Mouse (Mus musculus): ENCODE measurements around the gene Clec2g. TPM values are rescaled to one million over a fixed set of nuclear protein-coding genes. Genes with fewer than 3 reads are reported as not detected.

Clec2g gene
- polyA plus RNA-seq, 1 experiment = 0.03 TPM

GRCm38 (mm10) chr6:129013762-129014276 lies 79.6 kb downstream of the Clec2g start:
- DNase-seq (ENCODE audit: low spot score) = no peak

- DNase-seq (ENCODE audit: low spot score) = no peak
Measured at GRCm38 (mm10) chr6:129014399-129014798, 80.2 kb downstream of the Clec2g start.

- no peak for DNase-seq (ENCODE audit: low spot score)
Measured at GRCm38 (mm10) chr6:129027451-129028248, 93.5 kb downstream of the Clec2g start.

- no peak for DNase-seq (ENCODE audit: low spot score)
Measured at GRCm38 (mm10) chr6:129030175-129030824, 96.1 kb downstream of the Clec2g start.

GRCm38 (mm10) chr6:129030964-129031363 lies 96.8 kb downstream of the Clec2g start:
- no peak for DNase-seq (ENCODE audit: low spot score)

GRCm38 (mm10) chr6:129033397-129033796 lies 99.2 kb downstream of the Clec2g start:
- no peak for DNase-seq (ENCODE audit: low spot score)

Other genes starting within 250 kb of the Clec2g start
- not detected in 2 replicates for gene Klrb1, start 211.3 kb upstream of the Clec2g start, polyA plus RNA-seq (2012; rRNA removed)
- 1.1 TPM in 2 replicates for gene Klrb1c, start 145.2 kb upstream of the Clec2g start, polyA plus RNA-seq (2012; rRNA removed)
- 0.23 and 0.43 TPM in 2 replicates for gene Gm44511, start 108.1 kb upstream of the Clec2g start, polyA plus RNA-seq (2012; rRNA removed)
- 0.92 and 0.93 TPM in 2 replicates for gene Klrb1b, start 108.0 kb upstream of the Clec2g start, polyA plus RNA-seq (2012; rRNA removed)
- 0.86 and 1.0 TPM in 2 replicates for gene Clec2i, start 46.8 kb upstream of the Clec2g start, polyA plus RNA-seq (2012; rRNA removed)
- gene BC035044, start 43.3 kb upstream of the Clec2g start, polyA plus RNA-seq (2012; rRNA removed) = 3.2 and 3.4 TPM in 2 replicates
- gene Klrb1f, start 111.5 kb downstream of the Clec2g start, polyA plus RNA-seq (2012; rRNA removed) = 0.37 and 0.54 TPM in 2 replicates
- gene Clec2e, start 166.5 kb downstream of the Clec2g start, polyA plus RNA-seq (2012; rRNA removed) = 0.12 and 0.18 TPM in 2 replicates
- gene Clec2d, start 246.2 kb downstream of the Clec2g start, polyA plus RNA-seq (2012; rRNA removed) = 85.0 and 92.0 TPM in 2 replicates

All from urinary bladder, adult 2 months (tissue).